Mouse (Mus musculus) lung, embryonic 15.5 days (tissue): ENCODE measurements around the gene Rundc3a. TPM values are rescaled to one million over a fixed set of nuclear protein-coding genes. Genes with fewer than 3 reads are reported as not detected.
A peak's percentile ranks its signal among the peaks of the same experiment; 100 is the strongest.

Experiments used
- ATAC-seq: fragments of 200-750 bp; cut with Nextera tagmentation; 2 replicates; pipeline ENCODE4 v1.8.0; 2017; ENCODE audit warnings: moderate number of reproducible peaks, borderline replicate concordance; ENCODE audit not compliant: low FRiP score, low TSS enrichment; ENCODE audit errors: extremely low read depth
- H3K27ac ChIP-seq: fragments of 300-500 bp; sonication (generic); 2 replicates; pipeline ENCODE4 v1.5.1; 2015; ENCODE audit warnings: moderate library complexity, mild to moderate bottlenecking, inconsistent platforms
- H3K27me3 ChIP-seq: fragments of 300-500 bp; sonication (generic); 2 replicates; pipeline ENCODE4 v1.6.1; 2015; ENCODE audit warnings: inconsistent platforms
- H3K36me3 ChIP-seq: fragments of 300-500 bp; sonication (generic); 2 replicates; pipeline ENCODE4 v1.6.1; 2015; ENCODE audit warnings: inconsistent platforms
- H3K4me1 ChIP-seq: fragments of 300-500 bp; sonication (generic); 2 replicates; pipeline ENCODE4 v1.6.1; 2015; ENCODE audit warnings: inconsistent platforms
- H3K4me2 ChIP-seq: fragments of 300-500 bp; sonication (generic); 2 replicates; pipeline ENCODE4 v1.6.1; 2015; ENCODE audit warnings: inconsistent platforms, mild to moderate bottlenecking, moderate library complexity
- H3K4me3 ChIP-seq: fragments of 300-500 bp; sonication (generic); 2 replicates; pipeline ENCODE4 v1.5.1; 2015; ENCODE audit warnings: mild to moderate bottlenecking, inconsistent platforms
- H3K9ac ChIP-seq: fragments of 300-500 bp; sonication (generic); 2 replicates; pipeline ENCODE4 v1.6.1; 2015; ENCODE audit warnings: inconsistent platforms
- H3K9me3 ChIP-seq: fragments of 300-500 bp; sonication (generic); 2 replicates; pipeline ENCODE4 v1.6.1; 2016; ENCODE audit warnings: inconsistent platforms
- WGBS: fragments of 180-500 bp; shearing (Covaris S2); methylation state at CpG from one replicate; pipeline ENCODE4 v1.1.7; 2015; 5-methylcytosine and 5-hydroxymethylcytosine counted together
- polyA plus RNA-seq: library from polyadenylated mRNA; unstranded; fragments of >200 nt; fragmentation: Nextera tagmentation; extraction: Ambion mirVana; gene quantifications from 2 replicates; pipeline ENCODE4 v1.2.1, GENCODE M21; 2015

The Rundc3a gene
- polyA plus RNA-seq, 1 experiment from 2014 or later = 2.0 TPM

DNA sequence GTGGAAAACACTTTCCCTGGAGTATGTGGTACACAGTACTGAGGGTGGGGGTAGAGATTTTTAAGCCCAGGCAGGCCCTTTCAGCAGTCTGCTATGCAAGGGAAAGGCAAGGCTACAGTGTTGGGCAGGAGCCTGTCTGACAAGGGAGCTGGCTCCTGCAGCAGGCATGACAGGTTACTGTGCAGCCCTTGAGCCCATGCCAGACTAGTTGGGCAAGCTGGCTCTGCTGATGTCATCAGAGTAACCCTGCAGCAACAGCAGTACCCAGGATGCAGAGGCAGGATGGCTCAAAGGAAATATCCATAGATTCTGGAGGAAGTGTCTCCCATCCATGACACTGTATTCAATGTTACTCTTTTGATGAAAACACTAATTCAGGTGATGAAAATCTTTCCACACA is 25.7 kb downstream of the Rundc3a start:
- Histone ChIP-seq H3K4me2 (no peak overlapping the region), H3K9ac (no peak overlapping the region), H3K4me1 (no peaks in the 10 kb centered on the region), H3K27ac (no peak overlapping the region), H3K9me3 (no peaks in the 10 kb centered on the region), H3K27me3 (no peaks in the 10 kb centered on the region), H3K36me3 (no peaks in the 10 kb centered on the region), H3K4me3 (no peak overlapping the region)
- ATAC-seq = no peak

- no peak for ATAC-seq
- Histone ChIP-seq H3K27ac (no peak overlapping the region), H3K36me3 (no peaks in the 10 kb centered on the region), H3K4me2 (no peak overlapping the region), H3K4me3 (no peak overlapping the region), H3K9ac (no peak overlapping the region), H3K27me3 (no peaks in the 10 kb centered on the region), H3K9me3 (no peaks in the 10 kb centered on the region), H3K4me1 (0 out of 2 replicates have a peak, but pooled peaks cover 6% of the 10 kb centered on the region)
- WGBS = 39% methylated on average over 8 of the region's 8 CpGs
Measured at GRCm38 (mm10) chr11:102421559-102421958, 28.4 kb downstream of the Rundc3a start.

DNA sequence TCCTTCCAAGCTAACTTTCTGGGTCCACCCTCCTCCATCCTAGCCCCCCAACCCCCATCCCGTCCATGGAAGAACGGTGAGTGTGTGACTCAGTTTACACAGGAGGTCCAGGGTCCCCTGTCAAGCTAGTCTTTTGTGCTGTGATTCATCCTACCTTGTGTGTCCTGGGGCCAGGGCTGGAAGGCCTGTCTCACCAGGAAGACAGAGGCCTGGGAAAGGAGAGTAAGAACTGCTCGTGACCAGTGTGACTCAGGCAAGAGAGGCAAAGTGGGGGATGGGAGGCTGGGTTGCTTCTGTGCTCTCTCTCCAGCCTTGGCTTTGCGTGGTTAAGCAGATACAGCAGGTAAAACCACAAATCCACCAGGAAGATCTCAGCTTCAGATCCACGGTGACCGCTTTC is 31.5 kb downstream of the Rundc3a start:
- Histone ChIP-seq H3K4me2 (no peak overlapping the region), H3K27ac (no peak overlapping the region), H3K9ac (no peak overlapping the region), H3K36me3 (no peaks in the 10 kb centered on the region), H3K27me3 (no peaks in the 10 kb centered on the region), H3K4me3 (no peak overlapping the region), H3K4me1 (peaks cover 12% of the 10 kb centered on the region), H3K9me3 (no peaks in the 10 kb centered on the region)
- WGBS = 75% methylated on average over 6 of the region's 6 CpGs
- no peak for ATAC-seq

DNA sequence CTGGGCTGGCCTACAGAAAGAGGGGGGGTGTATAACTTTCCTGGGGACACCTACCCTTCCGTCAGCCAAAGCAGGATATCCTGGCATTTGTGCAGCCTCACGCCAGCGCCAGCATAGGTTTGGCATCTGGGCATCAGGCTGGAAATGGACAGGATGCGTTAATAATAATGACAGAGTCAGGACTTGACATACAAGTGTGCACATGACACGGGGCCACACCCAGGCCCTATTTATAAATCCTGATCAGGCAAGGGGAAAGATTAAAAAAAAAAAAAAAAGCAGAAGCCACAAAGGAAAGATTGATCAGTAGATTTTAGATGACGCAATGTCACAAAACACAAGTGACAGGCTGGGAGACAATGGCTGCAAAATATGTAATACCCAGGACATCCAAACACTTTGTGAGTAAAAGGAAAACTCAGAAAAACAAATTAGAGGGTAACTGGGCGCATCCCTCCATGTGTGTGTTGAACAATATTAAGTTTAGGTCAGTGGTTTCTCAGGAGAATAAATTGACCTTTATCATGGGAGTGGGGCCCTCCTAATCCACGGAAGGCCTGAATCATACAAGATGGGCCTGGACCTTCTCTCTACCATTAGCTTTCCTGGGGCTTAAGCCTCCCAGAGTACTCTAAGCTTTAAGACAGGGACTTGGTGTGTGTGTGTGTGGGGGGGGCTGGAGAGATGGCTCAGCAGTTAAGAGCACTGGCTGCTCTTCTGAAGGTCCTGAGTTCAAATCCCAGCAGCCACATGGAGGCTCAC is 32.5 kb downstream of the Rundc3a start:
- Histone ChIP-seq H3K27ac (no peak overlapping the region), H3K4me3 (no peak overlapping the region), H3K9ac (no peak overlapping the region), H3K27me3 (no peaks in the 10 kb centered on the region), H3K9me3 (no peaks in the 10 kb centered on the region), H3K36me3 (no peaks in the 10 kb centered on the region), H3K4me2 (no peak overlapping the region), H3K4me1 (peaks cover 15% of the 10 kb centered on the region)
- 74% methylated on average over 8 of the region's 8 CpGs for WGBS
- no peak for ATAC-seq

DNA sequence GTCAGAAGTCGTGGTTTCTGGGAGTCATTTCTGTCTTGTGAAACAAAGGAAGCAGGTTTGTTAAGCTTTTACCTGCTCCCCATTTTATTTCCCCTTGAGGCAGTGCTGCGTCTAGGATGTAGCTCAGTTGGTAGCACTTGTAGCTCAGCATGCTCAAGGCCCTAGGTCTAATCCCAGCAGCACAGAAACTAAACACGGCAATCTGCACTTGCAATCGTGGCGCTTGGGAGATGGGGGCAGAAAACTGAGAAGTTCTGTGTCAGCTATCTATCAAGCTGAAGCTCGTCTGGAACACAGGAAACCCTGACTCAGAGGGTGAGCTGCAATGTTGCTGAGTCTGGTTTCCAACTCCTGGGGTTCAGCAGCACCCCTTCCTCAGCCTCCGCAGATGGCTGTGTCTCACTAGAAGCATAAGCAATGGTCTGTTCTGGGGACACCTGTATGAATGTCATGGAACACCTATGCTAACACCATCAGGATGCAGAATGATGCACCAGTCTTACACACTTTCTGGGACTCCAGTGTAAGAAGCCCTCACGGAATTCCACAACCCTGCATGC is 35.9 kb downstream of the Rundc3a start:
- Histone ChIP-seq H3K9me3 (no peaks in the 10 kb centered on the region), H3K36me3 (no peaks in the 10 kb centered on the region), H3K27me3 (no peaks in the 10 kb centered on the region), H3K4me3 (peak overlapping the region; percentile 68; the same call in 1 of the 2 replicates), H3K4me2 (peak overlapping the region; percentile 94), H3K27ac (0 out of 2 replicates have a peak overlapping the region, but pooled peaks have one; percentile 35), H3K9ac (no peak overlapping the region), H3K4me1 (peaks cover 28% of the 10 kb centered on the region)
- 69% methylated on average over 8 of the region's 8 CpGs for WGBS
- no peak for ATAC-seq

- Histone ChIP-seq H3K9me3 (no peaks in the 10 kb centered on the region), H3K27ac (0 out of 2 replicates have a peak overlapping the region, but pooled peaks have one; percentile 35), H3K27me3 (no peaks in the 10 kb centered on the region), H3K9ac (peak overlapping the region; percentile 55), H3K4me3 (peak overlapping the region; percentile 68), H3K36me3 (peaks cover under 1% of the 10 kb centered on the region), H3K4me2 (peak overlapping the region; percentile 94), H3K4me1 (peaks cover 30% of the 10 kb centered on the region)
- 29% methylated on average over 3 of the region's 3 CpGs for WGBS
- ATAC-seq = no peak
Measured at GRCm38 (mm10) chr11:102429551-102429950, 36.3 kb downstream of the Rundc3a start.

DNA sequence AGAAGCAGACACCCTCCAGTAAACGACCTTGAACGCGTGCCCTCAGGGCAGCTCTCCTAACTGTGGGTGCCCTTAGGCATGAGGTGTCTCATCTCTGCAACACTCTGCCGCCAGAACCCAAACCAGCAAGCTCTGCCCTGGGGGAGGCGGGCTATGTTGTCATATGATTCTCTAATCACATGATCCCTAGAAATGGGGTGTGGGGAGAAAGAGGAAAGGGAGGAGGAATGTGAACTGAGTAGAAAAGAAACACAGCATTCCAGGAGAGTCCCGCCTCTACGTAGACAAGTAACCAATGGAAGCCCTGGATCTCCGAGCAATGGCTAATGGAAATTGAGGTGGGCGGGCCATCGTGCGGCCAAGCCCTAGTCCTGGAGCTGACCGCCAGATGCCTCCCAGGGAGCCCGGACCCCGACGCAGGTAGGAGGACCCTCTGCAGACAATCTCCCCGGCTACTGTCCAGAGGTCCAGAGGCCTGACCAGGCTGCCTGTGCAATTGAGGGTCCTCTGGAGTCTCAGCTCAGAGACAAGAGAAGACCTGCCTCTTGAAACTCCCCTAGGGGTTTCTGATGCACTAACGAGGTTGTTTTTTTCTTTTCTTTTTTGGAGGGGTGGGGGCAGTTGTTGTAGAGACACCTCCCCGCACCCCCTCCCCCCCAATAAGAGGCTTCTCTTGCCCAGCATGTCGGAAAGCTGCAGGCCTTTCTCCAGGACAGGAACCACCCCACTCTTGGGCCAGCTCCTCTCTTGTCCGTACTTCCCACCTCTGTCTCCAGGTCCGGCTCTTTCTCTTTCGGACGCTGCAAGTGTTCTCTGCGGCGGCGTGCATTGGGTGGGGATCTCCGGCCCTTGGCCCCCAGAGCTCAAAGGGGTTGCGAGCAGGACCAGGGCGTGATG is 37.2 kb downstream of the Rundc3a start, which contains the start of gene Grn:
Grn (plus strand) TSS at position 195 of the 897 bp plus-strand sequence.
- Histone ChIP-seq H3K4me2 (peak within 1 kb of the TSS; percentile 94), H3K27me3 (no peaks in the 10 kb centered on the region), H3K36me3 (peaks cover 9% of the 10 kb centered on the region), H3K4me1 (peaks cover 25% of the 10 kb centered on the region), H3K9ac (peak within 1 kb of the TSS; percentile 65), H3K4me3 (peak within 1 kb of the TSS; percentile 68), H3K9me3 (no peaks in the 10 kb centered on the region), H3K27ac (peak within 1 kb of the TSS; percentile 86)
- peak; percentile 92 for ATAC-seq
- WGBS = 0% methylated on average over 29 of the region's 29 CpGs

DNA sequence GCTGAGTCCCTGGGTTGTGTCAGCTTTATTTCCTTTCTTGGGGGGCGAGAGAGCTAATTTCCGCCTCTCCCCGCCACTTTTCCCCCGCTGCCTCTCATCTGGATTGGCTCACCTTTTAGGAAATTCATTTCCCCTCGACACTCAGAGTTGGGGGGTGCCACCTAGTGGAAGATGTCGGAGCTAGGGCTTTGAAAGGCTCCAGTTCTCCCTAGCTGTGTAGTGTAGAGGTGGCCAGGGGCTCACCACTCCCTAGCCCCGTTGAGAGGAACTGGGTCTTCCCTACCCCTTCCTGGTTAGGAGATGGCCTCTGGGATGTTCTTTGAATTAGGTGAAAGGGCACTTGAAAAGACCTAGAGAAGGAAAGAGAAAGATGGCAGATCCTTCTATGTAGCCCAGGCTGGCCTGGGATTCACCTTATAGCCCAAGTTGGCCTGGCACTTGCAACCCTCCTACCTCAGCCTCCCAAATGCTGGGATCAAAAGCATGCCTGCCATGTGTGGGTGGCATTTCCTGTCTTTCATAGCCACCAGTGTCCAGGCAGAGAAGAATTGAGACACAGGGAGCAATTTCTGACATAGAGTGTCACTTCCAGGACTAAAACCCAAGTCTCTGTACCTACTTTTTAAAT is 37.9 kb downstream of the Rundc3a start:
- no peaks in the 10 kb centered on the region for H3K9me3 ChIP-seq
- ATAC-seq = peak; percentile 19; the same call in 1 of the 2 replicates
- WGBS = 2% methylated on average over 7 of the region's 7 CpGs
- peak overlapping the region; percentile 65 for H3K9ac ChIP-seq
- H3K27me3 ChIP-seq = no peaks in the 10 kb centered on the region
- H3K4me2 ChIP-seq = peak overlapping the region; percentile 94
- peak overlapping the region; percentile 68 for H3K4me3 ChIP-seq
- H3K4me1 ChIP-seq = peaks cover 25% of the 10 kb centered on the region
- peaks cover 16% of the 10 kb centered on the region for H3K36me3 ChIP-seq
- H3K27ac ChIP-seq = peak overlapping the region; percentile 86

DNA sequence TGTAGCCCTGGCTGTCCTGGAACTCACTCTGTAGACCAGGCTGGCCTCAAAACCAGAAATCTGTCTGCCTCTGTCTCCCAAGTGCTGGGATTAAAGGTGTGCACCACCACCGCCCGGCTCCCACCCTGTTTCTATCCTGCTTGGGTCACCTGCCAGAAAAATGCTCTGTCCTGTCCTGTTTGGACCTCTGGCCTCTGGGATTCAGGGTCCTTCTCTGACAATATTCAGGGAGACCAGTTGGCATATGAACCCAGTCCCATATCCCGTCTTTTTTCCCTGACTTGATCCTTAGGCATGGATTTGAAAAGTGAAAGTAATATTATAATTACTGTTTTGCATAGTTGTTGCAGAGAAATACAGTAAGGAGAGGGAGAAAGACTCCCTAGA is 38.5 kb downstream of the Rundc3a start:
- H3K4me1 ChIP-seq = peaks cover 25% of the 10 kb centered on the region
- no peaks in the 10 kb centered on the region for H3K27me3 ChIP-seq
- WGBS = 81% methylated on average over 3 of the region's 3 CpGs

DNA sequence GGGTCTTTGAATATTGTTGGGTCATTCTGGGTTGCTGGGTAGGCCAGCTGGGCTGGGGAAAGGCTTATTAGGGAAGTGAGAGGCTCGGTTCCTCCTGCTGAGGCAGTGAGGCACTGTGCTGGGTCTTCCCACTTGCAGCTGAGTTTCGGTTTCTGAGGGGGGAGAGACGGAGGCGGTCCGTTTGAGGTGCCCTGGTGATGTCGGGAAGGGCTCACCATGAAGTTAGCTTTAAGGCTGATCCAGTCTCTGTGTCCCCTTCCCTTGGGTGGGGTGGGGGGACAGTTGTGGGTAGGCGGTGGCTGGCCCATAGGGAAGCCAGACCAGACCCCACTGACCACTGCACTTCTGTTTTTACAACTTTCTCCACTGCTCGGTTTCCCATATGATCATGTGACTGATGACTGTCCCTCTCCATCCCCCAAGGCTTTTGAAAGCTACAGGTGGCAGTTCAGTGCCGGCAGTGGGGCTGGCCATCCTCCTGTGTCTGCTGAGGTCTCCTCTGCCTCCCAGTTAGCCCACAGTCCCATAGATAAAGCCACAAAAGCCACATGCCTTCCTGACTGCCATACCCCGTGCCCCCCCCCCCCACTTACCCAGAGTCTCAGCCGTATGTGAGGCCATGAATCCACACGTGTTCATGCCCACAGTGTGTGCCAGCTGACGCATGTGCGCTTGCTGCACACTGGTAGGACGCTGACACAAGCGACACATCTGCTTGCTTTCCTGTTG is 39.1 kb downstream of the Rundc3a start:
- no peak overlapping the region for H3K9ac ChIP-seq

More for the DNA sequence above, 38.5 kb downstream of the Rundc3a start:
- Histone ChIP-seq H3K9ac (no peak overlapping the region), H3K4me2 (no peak overlapping the region), H3K27ac (no peak overlapping the region), H3K9me3 (no peaks in the 10 kb centered on the region), H3K36me3 (peaks cover 20% of the 10 kb centered on the region), H3K4me3 (no peak overlapping the region)
- no peak for ATAC-seq

GRCm38 (mm10) chr11:102432896-102433295 is 39.7 kb downstream of the Rundc3a start:
- no peaks in the 10 kb centered on the region for H3K9me3 ChIP-seq
- H3K4me1 ChIP-seq = peaks cover 37% of the 10 kb centered on the region
- no peaks in the 10 kb centered on the region for H3K27me3 ChIP-seq
- no peak overlapping the region for H3K9ac ChIP-seq
- H3K36me3 ChIP-seq = peaks cover 27% of the 10 kb centered on the region
- H3K4me3 ChIP-seq = no peak overlapping the region
- no peak for ATAC-seq
- no peak overlapping the region for H3K4me2 ChIP-seq
- WGBS = 92% methylated on average over 6 of the region's 6 CpGs
- H3K27ac ChIP-seq = no peak overlapping the region

More for the DNA sequence above, 39.1 kb downstream of the Rundc3a start:
- no peak overlapping the region for H3K4me2 ChIP-seq
- WGBS = 49% methylated on average over 16 of the region's 16 CpGs
- ATAC-seq = no peak
- peaks cover 30% of the 10 kb centered on the region for H3K4me1 ChIP-seq
- no peaks in the 10 kb centered on the region for H3K9me3 ChIP-seq
- no peak overlapping the region for H3K4me3 ChIP-seq
- H3K36me3 ChIP-seq = peaks cover 24% of the 10 kb centered on the region
- H3K27me3 ChIP-seq = no peaks in the 10 kb centered on the region
- H3K27ac ChIP-seq = no peak overlapping the region
